Mouse (Mus musculus) Patski (cell line): ENCODE measurements around the gene Cd68. TPM values are rescaled to one million over a fixed set of nuclear protein-coding genes. Genes with fewer than 3 reads are reported as not detected.
"Not testable (repeated sequence)": the region's sequence is repeated elsewhere in the genome, so short reads cannot be mapped to it uniquely, and the experiment has no call there.

Experiments used
- ATAC-seq: fragments of 100-300 bp; one replicate; pipeline ENCODE4 v1.8.0; 2021
- CTCF ChIA-PET: fragments of 350-600 bp; sonication (Branson Sonifier 250); formaldehyde crosslinking; loops from one replicate; lab custom pipeline; 2022; ENCODE audit warnings: inconsistent platforms; lab: Charles Lee
- POLR2A ChIA-PET: fragments of 350-600 bp; sonication (Branson Sonifier 250); formaldehyde crosslinking; loops from one replicate; lab custom pipeline; 2022; ENCODE audit warnings: antibody characterized with exemption, inconsistent platforms; lab: Charles Lee
- DNase-seq: peaks from one replicate; pipeline ENCODE4 v3.0.0-alpha.2; 2011; ENCODE audit warnings: low read depth, low spot score
- H3K27me3 ChIP-seq: fragments of 371-371 bp; one replicate; pipeline ENCODE4 v1.5.1; 2021
- CTCF ChIP-seq: fragments of 100-300 bp; IDR thresholded peaks from one replicate; pipeline ENCODE4 v1.5.1; 2021
- in situ Hi-C: fragments of 300-500 bp; cut with MboI; formaldehyde crosslinking; loops from 3 replicates; pipeline ENCODE4 v1.11.1; 2018; ENCODE audit warnings: low pct_unique_long_range_greater_than_20kb, mixed read lengths
- polyA plus RNA-seq: library from polyadenylated mRNA; unstranded; gene quantifications from one replicate; pipeline ENCODE4 v1.2.3, GENCODE M21; 2021

Cd68 gene
- polyA plus RNA-seq, 1 experiment from 2014 or later: 4.4 TPM

- in situ Hi-C loops: no loop called here
- H3K27me3 ChIP-seq: peaks cover 20% of the 10 kb centered on the region
- ChIA-PET POLR2A (no interaction called here), CTCF (no interaction called here)
- TF ChIP-seq CTCF: no peak
- DNase-seq: no peak
- ATAC-seq: no peak
These were observed 48.1 kb downstream of the Cd68 start, which contains the start of gene Shbg for GRCm38 (mm10) chr11:69617805-69618204. Gene Shbg (minus strand): TSS chr11:69617905.

- TF ChIP-seq CTCF: no peak
- ATAC-seq (no peak), DNase-seq (no peak)
- H3K27me3 ChIP-seq: peaks cover 25% of the 10 kb centered on the region
- POLR2A ChIA-PET: no interaction called here
- in situ Hi-C loops: no loop called here
- CTCF ChIA-PET: interaction anchor here (1.4 kb wide), 1 partner anchor 37 kb away, joined by 3 read pairs; the partner anchor contains the start of genes Trp53 and Wrap53
These were observed 49.2 kb downstream of the Cd68 start for GRCm38 (mm10) chr11:69616781-69617180.

GRCm38 (mm10) chr11:69614257-69614588, 51.7 kb downstream of the Cd68 start:
- ChIA-PET CTCF (interaction anchor here (1.2 to 1.3 kb wide), 2 partner anchors 14 to 29 kb away, joined by 4 to 7 read pairs; no protein-coding TSS in a partner anchor), POLR2A (interaction anchor here (0.7 kb wide), 1 partner anchor 28 kb away, joined by 5 read pairs; no protein-coding TSS in a partner anchor)
- peaks cover 32% of the 10 kb centered on the region for H3K27me3 ChIP-seq
- ATAC-seq, in situ Hi-C loops, DNase-seq: not testable (repeated sequence)

Other genes with a start within 250 kb of the Cd68 start
- gene Dnah2, start 117.0 kb downstream of the Cd68 start, polyA plus RNA-seq: 1.4 TPM
- 0.27 TPM for gene Efnb3, start 105.9 kb downstream of the Cd68 start, polyA plus RNA-seq
- gene Wrap53, start 85.9 kb downstream of the Cd68 start, polyA plus RNA-seq: 11.4 TPM
- gene Trp53, start 85.8 kb downstream of the Cd68 start, polyA plus RNA-seq: 92.8 TPM
- gene Atp1b2, start 60.2 kb downstream of the Cd68 start, polyA plus RNA-seq: 0.80 TPM
- gene Shbg, start 48.2 kb downstream of the Cd68 start, polyA plus RNA-seq: not detected
- gene Sat2, start 44.1 kb downstream of the Cd68 start, polyA plus RNA-seq: 5.2 TPM
- 82.4 TPM for gene Fxr2, start 33.2 kb downstream of the Cd68 start, polyA plus RNA-seq
- gene Sox15, start 10.8 kb downstream of the Cd68 start, polyA plus RNA-seq: 0.15 TPM
- 84.1 TPM for gene Mpdu1, start 3.5 kb downstream of the Cd68 start, polyA plus RNA-seq
- gene Eif4a1, start 6.3 kb upstream of the Cd68 start, polyA plus RNA-seq: 592 TPM
- gene Senp3, start 15.9 kb upstream of the Cd68 start, polyA plus RNA-seq: 116 TPM
- gene Tnfsf13, start 19.6 kb upstream of the Cd68 start, polyA plus RNA-seq: 5.0 TPM
- gene Tnfsf12, start 29.7 kb upstream of the Cd68 start, polyA plus RNA-seq: 26.6 TPM
- gene Tnfsfm13, start 29.9 kb upstream of the Cd68 start, polyA plus RNA-seq: 7.2 TPM
- 96.2 TPM for gene Polr2a, start 92.5 kb upstream of the Cd68 start, polyA plus RNA-seq
- gene Slc35g3, start 95.8 kb upstream of the Cd68 start, polyA plus RNA-seq: 0.32 TPM
- 36.9 TPM for gene Zbtb4, start 99.8 kb upstream of the Cd68 start, polyA plus RNA-seq
- gene Chrnb1, start 129.8 kb upstream of the Cd68 start, polyA plus RNA-seq: 27.7 TPM
- gene Fgf11, start 135.7 kb upstream of the Cd68 start, polyA plus RNA-seq: 0.03 TPM
- 1.1 TPM for gene Tmem102, start 139.5 kb upstream of the Cd68 start, polyA plus RNA-seq
- not detected for gene Gm39566, start 149.1 kb upstream of the Cd68 start, polyA plus RNA-seq
- gene Spem2, start 152.3 kb upstream of the Cd68 start, polyA plus RNA-seq: not detected
- gene Spem1, start 156.0 kb upstream of the Cd68 start, polyA plus RNA-seq: 0.09 TPM
- 35.0 TPM for gene Nlgn2, start 171.6 kb upstream of the Cd68 start, polyA plus RNA-seq
- 158 TPM for gene Tmem256, start 172.4 kb upstream of the Cd68 start, polyA plus RNA-seq
- 82.9 TPM for gene Plscr3, start 180.2 kb upstream of the Cd68 start, polyA plus RNA-seq
- not detected for gene Tnk1, start 192.6 kb upstream of the Cd68 start, polyA plus RNA-seq
- 0.12 TPM for gene Tmem95, start 211.9 kb upstream of the Cd68 start, polyA plus RNA-seq
- 8.4 TPM for gene Kctd11, start 215.3 kb upstream of the Cd68 start, polyA plus RNA-seq
- gene Acap1, start 229.4 kb upstream of the Cd68 start, polyA plus RNA-seq: 0.40 TPM
- 3.6 TPM for gene 2810408A11Rik, start 234.8 kb upstream of the Cd68 start, polyA plus RNA-seq
- gene Neurl4, start 234.9 kb upstream of the Cd68 start, polyA plus RNA-seq: 53.3 TPM
- 55.6 TPM for gene Gps2, start 247.7 kb upstream of the Cd68 start, polyA plus RNA-seq